Mouse (Mus musculus): ENCODE data around the gene Ttyh2. TPM values are rescaled to one million over a fixed set of nuclear protein-coding genes. Genes with fewer than 3 reads are reported as not detected.
A peak's percentile ranks its signal among the peaks of the same experiment; 100 is the strongest.

Gene Ttyh2
- polyA plus RNA-seq, 1 experiment from 2014 or later: 23.7 TPM

GRCm38 (mm10) chr11:114724787-114725590 is 49.8 kb downstream of the Ttyh2 start:
- H3K4me3 ChIP-seq (ENCODE audit: low read depth, low read length): no peak overlapping the region
- 42% methylated on average over 11 of the region's 11 CpGs for WGBS (ENCODE audit: insufficient replicate concordance)
- ATAC-seq (peak; percentile 66), DNase-seq (peak; percentile 45)
- H3K27me3 ChIP-seq (ENCODE audit: insufficient read depth, low read length): no peaks in the 10 kb centered on the region
- peaks cover 17% of the 10 kb centered on the region for H3K4me1 ChIP-seq (ENCODE audit: insufficient read depth)
- H3K4me2 ChIP-seq (ENCODE audit: low read depth, low read length): no peak overlapping the region
- no peak overlapping the region for H3K9ac ChIP-seq (replicated peaks)
- TF ChIP-seq CTCF (IDR thresholded peaks at IDR 0.05; ENCODE audit: low read depth) (no peak), EP300 (IDR thresholded peaks at IDR 0.05; ENCODE audit: low read depth) (no peak)
- no peaks in the 10 kb centered on the region for H3K36me3 ChIP-seq (replicated peaks; ENCODE audit: insufficient read depth, low read length)
- H3K9me3 ChIP-seq (ENCODE audit: low read length): no peaks in the 10 kb centered on the region
- H3K27ac ChIP-seq (ENCODE audit: low read depth): no peak overlapping the region

GRCm38 (mm10) chr11:114726965-114727825 is 52.0 kb downstream of the Ttyh2 start, which contains the start of gene Dnaic2:
TSS of gene Dnaic2 (plus strand) at chr11:114727408.
- no peak within 1 kb of the TSS for H3K27ac ChIP-seq (ENCODE audit: low read depth)

GRCm38 (mm10) chr11:114727826-114728186 is 52.6 kb downstream of the Ttyh2 start:
- Histone ChIP-seq H3K4me1 (ENCODE audit: insufficient read depth) (peaks cover 17% of the 10 kb centered on the region), H3K36me3 (replicated peaks; ENCODE audit: insufficient read depth, low read length) (no peaks in the 10 kb centered on the region), H3K9ac (replicated peaks) (no peak overlapping the region), H3K27ac (ENCODE audit: low read depth) (no peak overlapping the region), H3K4me2 (ENCODE audit: low read depth, low read length) (no peak overlapping the region), H3K9me3 (ENCODE audit: low read length) (no peaks in the 10 kb centered on the region), H3K27me3 (ENCODE audit: insufficient read depth, low read length) (no peaks in the 10 kb centered on the region), H3K4me3 (ENCODE audit: low read depth, low read length) (no peak overlapping the region)
- ATAC-seq (no peak), DNase-seq (no peak)
- TF ChIP-seq CTCF (IDR thresholded peaks at IDR 0.05; ENCODE audit: low read depth): no peak
- TF ChIP-seq EP300 (IDR thresholded peaks at IDR 0.05; ENCODE audit: low read depth): no peak
- WGBS (ENCODE audit: insufficient replicate concordance): 44% methylated on average over 5 of the region's 5 CpGs

More at GRCm38 (mm10) chr11:114726965-114727825, 52.0 kb downstream of the Ttyh2 start, which contains the start of gene Dnaic2:
- H3K36me3 ChIP-seq (replicated peaks; ENCODE audit: insufficient read depth, low read length): no peaks in the 10 kb centered on the region
- WGBS (ENCODE audit: insufficient replicate concordance): 13% methylated on average over 34 of the region's 34 CpGs
- H3K9ac ChIP-seq (replicated peaks): no peak within 1 kb of the TSS
- peaks cover 17% of the 10 kb centered on the region for H3K4me1 ChIP-seq (ENCODE audit: insufficient read depth)
- ATAC-seq (no peak), DNase-seq (peak; percentile 55)
- H3K9me3 ChIP-seq (ENCODE audit: low read length): no peaks in the 10 kb centered on the region
- H3K27me3 ChIP-seq (ENCODE audit: insufficient read depth, low read length): no peaks in the 10 kb centered on the region
- peak within 1 kb of the TSS; percentile 29 for H3K4me3 ChIP-seq (ENCODE audit: low read depth, low read length)
- H3K4me2 ChIP-seq (ENCODE audit: low read depth, low read length): peak within 1 kb of the TSS; percentile 64
- no peak for TF ChIP-seq CTCF (IDR thresholded peaks at IDR 0.05; ENCODE audit: low read depth)
- TF ChIP-seq EP300 (IDR thresholded peaks at IDR 0.05; ENCODE audit: low read depth): no peak

GRCm38 (mm10) chr11:114728333-114728732 is 53.1 kb downstream of the Ttyh2 start:
- Histone ChIP-seq H3K27me3 (ENCODE audit: insufficient read depth, low read length) (no peaks in the 10 kb centered on the region), H3K4me2 (ENCODE audit: low read depth, low read length) (no peak overlapping the region), H3K9ac (replicated peaks) (no peak overlapping the region), H3K27ac (ENCODE audit: low read depth) (no peak overlapping the region), H3K36me3 (replicated peaks; ENCODE audit: insufficient read depth, low read length) (no peaks in the 10 kb centered on the region), H3K4me3 (ENCODE audit: low read depth, low read length) (no peak overlapping the region), H3K9me3 (ENCODE audit: low read length) (no peaks in the 10 kb centered on the region), H3K4me1 (ENCODE audit: insufficient read depth) (peaks cover 13% of the 10 kb centered on the region)
- 39% methylated on average over 5 of the region's 5 CpGs for WGBS (ENCODE audit: insufficient replicate concordance)
- TF ChIP-seq CTCF (IDR thresholded peaks at IDR 0.05; ENCODE audit: low read depth) (no peak), EP300 (IDR thresholded peaks at IDR 0.05; ENCODE audit: low read depth) (no peak)
- ATAC-seq (no peak), DNase-seq (no peak)

GRCm38 (mm10) chr11:114729832-114730363 is 54.7 kb downstream of the Ttyh2 start:
- no peak overlapping the region for H3K27ac ChIP-seq (ENCODE audit: low read depth)
- no peak for TF ChIP-seq CTCF (IDR thresholded peaks at IDR 0.05; ENCODE audit: low read depth)
- no peak for TF ChIP-seq EP300 (IDR thresholded peaks at IDR 0.05; ENCODE audit: low read depth)
- ATAC-seq (no peak), DNase-seq (no peak)
- no peak overlapping the region for H3K4me3 ChIP-seq (ENCODE audit: low read depth, low read length)
- H3K36me3 ChIP-seq (replicated peaks; ENCODE audit: insufficient read depth, low read length): no peaks in the 10 kb centered on the region
- no peak overlapping the region for H3K4me2 ChIP-seq (ENCODE audit: low read depth, low read length)
- 57% methylated on average over 6 of the region's 6 CpGs for WGBS (ENCODE audit: insufficient replicate concordance)
- no peaks in the 10 kb centered on the region for H3K27me3 ChIP-seq (ENCODE audit: insufficient read depth, low read length)
- no peak overlapping the region for H3K9ac ChIP-seq (replicated peaks)
- H3K9me3 ChIP-seq (ENCODE audit: low read length): no peaks in the 10 kb centered on the region
- peaks cover 12% of the 10 kb centered on the region for H3K4me1 ChIP-seq (ENCODE audit: insufficient read depth)

GRCm38 (mm10) chr11:114731711-114732110 is 56.5 kb downstream of the Ttyh2 start:
- H3K4me2 ChIP-seq (ENCODE audit: low read depth, low read length): no peak overlapping the region
- H3K36me3 ChIP-seq (replicated peaks; ENCODE audit: insufficient read depth, low read length): no peaks in the 10 kb centered on the region
- no peaks in the 10 kb centered on the region for H3K27me3 ChIP-seq (ENCODE audit: insufficient read depth, low read length)
- no peak overlapping the region for H3K9ac ChIP-seq (replicated peaks)
- H3K9me3 ChIP-seq (ENCODE audit: low read length): no peaks in the 10 kb centered on the region
- no peak for DNase-seq
- H3K4me3 ChIP-seq (ENCODE audit: low read depth, low read length): no peak overlapping the region
- TF ChIP-seq CTCF (IDR thresholded peaks at IDR 0.05; ENCODE audit: low read depth): no peak
- no peak for TF ChIP-seq EP300 (IDR thresholded peaks at IDR 0.05; ENCODE audit: low read depth)
- WGBS (ENCODE audit: insufficient replicate concordance): 86% methylated on average over 4 of the region's 4 CpGs
- H3K4me1 ChIP-seq (ENCODE audit: insufficient read depth): peaks cover 12% of the 10 kb centered on the region
- no peak for ATAC-seq
- no peak overlapping the region for H3K27ac ChIP-seq (ENCODE audit: low read depth)

Data from liver, postnatal 0 days (tissue).